Mouse (Mus musculus): ENCODE measurements around the gene Endou. TPM values are rescaled to one million over a fixed set of nuclear protein-coding genes. Genes with fewer than 3 reads are reported as not detected.

Gene Endou
- total RNA-seq (2023) = under 1 TPM; 0.20 to 0.44 TPM

GRCm38 (mm10) chr15:97731111-97731510 lies at the start of gene Endou:
Gene Endou, minus strand, starts transcription at chr15:97731339.

GRCm38 (mm10) chr15:97778311-97779098 lies 47.4 kb upstream of the Endou start, which contains the start of gene Slc48a1:
Gene Slc48a1, plus strand, starts transcription at chr15:97778520.

GRCm38 (mm10) chr15:97767280-97768186 lies 36.4 kb upstream of the Endou start, which contains the start of gene Rapgef3:
Gene Rapgef3, minus strand, starts transcription at chr15:97767972.

GRCm38 (mm10) chr15:97705211-97706050 lies 25.7 kb downstream of the Endou start, which contains the start of gene Rpap3:
Gene Rpap3, minus strand, starts transcription at chr15:97705825.

Other genes starting within 250 kb of the Endou start
- gene Rpap3, start 25.5 kb downstream of the Endou start, total RNA-seq (2023) = 1 to 10 TPM; 5.4 to 5.7 TPM
- 10 to 100 TPM in 1 of 2 experiments, 1 to 10 TPM in 1; 6.6 to 10.3 TPM for gene Rapgef3, start 36.6 kb upstream of the Endou start, total RNA-seq (2023)
- gene Slc48a1, start 47.2 kb upstream of the Endou start, total RNA-seq (2023) = 10 to 100 TPM; 38.7 to 45.2 TPM
- 10 to 100 TPM; 16.3 to 24.7 TPM for gene Hdac7, start 113.2 kb upstream of the Endou start, total RNA-seq (2023)
- gene Vdr, start 179.3 kb upstream of the Endou start, total RNA-seq (2023) = 1 to 10 TPM; 1.1 to 1.2 TPM
- 10 to 100 TPM; 10.2 to 13.6 TPM for gene Tmem106c, start 232.9 kb upstream of the Endou start, total RNA-seq (2023)

Measured in neutrophil, adult 59 days (primary cell).